Mouse (Mus musculus): Measurements from ENCODE around the gene Asxl2. TPM values are rescaled to one million over a fixed set of nuclear protein-coding genes. Genes with fewer than 3 reads are reported as not detected.
A peak's percentile ranks its signal among the peaks of the same experiment; 100 is the strongest.

Gene Asxl2
- polyA plus RNA-seq, 1 experiment from 2014 or later, result 20.0 TPM

- no peak overlapping the region for H3K4me3 ChIP-seq (replicated peaks)
- 53% methylated on average over 5 of the region's 5 CpGs for WGBS
- H3K9ac ChIP-seq, result no peak overlapping the region
- H3K36me3 ChIP-seq, result no peaks in the 10 kb centered on the region
- no peaks in the 10 kb centered on the region for H3K27me3 ChIP-seq
- ATAC-seq (replicated peaks; ENCODE audit: low FRiP score), result no peak
- H3K4me1 ChIP-seq, result peaks cover 4% of the 10 kb centered on the region
- H3K27ac ChIP-seq, result no peak overlapping the region
- no peaks in the 10 kb centered on the region for H3K9me3 ChIP-seq (replicated peaks)
- no peak overlapping the region for H3K4me2 ChIP-seq
These were observed 122.0 kb downstream of the Asxl2 start for GRCm38 (mm10) chr12:3548582-3549211.

- WGBS, result 16% methylated on average over 13 of the region's 13 CpGs
- no peaks in the 10 kb centered on the region for H3K27me3 ChIP-seq
- H3K4me3 ChIP-seq (replicated peaks), result no peak overlapping the region
These were observed 123.6 kb downstream of the Asxl2 start for GRCm38 (mm10) chr12:3550280-3550679.

More at GRCm38 (mm10) chr12:3550280-3550679, 123.6 kb downstream of the Asxl2 start:
- Histone ChIP-seq H3K36me3 (no peaks in the 10 kb centered on the region), H3K9ac (no peak overlapping the region), H3K4me2 (peak overlapping the region; percentile 40), H3K9me3 (replicated peaks) (no peaks in the 10 kb centered on the region), H3K4me1 (peaks cover 4% of the 10 kb centered on the region), H3K27ac (no peak overlapping the region)
- peak; percentile 69; the same call in 1 of the 2 replicates for ATAC-seq (replicated peaks; ENCODE audit: low FRiP score)

Other genes starting within 250 kb of the Asxl2 start
- 75.5 and 75.7 TPM in 2 replicates for gene Rab10, start 116.9 kb upstream of the Asxl2 start, polyA plus RNA-seq (2015; fragmentation: Nextera tagmentation; extraction: Ambion mirVana)
- gene Kif3c, start 61.7 kb upstream of the Asxl2 start, polyA plus RNA-seq (2015; fragmentation: Nextera tagmentation; extraction: Ambion mirVana), result 10.8 and 11.0 TPM in 2 replicates
- 41.3 and 47.2 TPM in 2 replicates for gene Dtnb, start 145.5 kb downstream of the Asxl2 start, polyA plus RNA-seq (2015; fragmentation: Nextera tagmentation; extraction: Ambion mirVana)

Data from kidney, embryonic 15.5 days (tissue).